Mouse (Mus musculus): ENCODE results near the gene Nrp1. TPM values are rescaled to one million over a fixed set of nuclear protein-coding genes. Genes with fewer than 3 reads are reported as not detected.

The Nrp1 gene
- polyA plus RNA-seq, 1 experiment, result 156 TPM

DNA sequence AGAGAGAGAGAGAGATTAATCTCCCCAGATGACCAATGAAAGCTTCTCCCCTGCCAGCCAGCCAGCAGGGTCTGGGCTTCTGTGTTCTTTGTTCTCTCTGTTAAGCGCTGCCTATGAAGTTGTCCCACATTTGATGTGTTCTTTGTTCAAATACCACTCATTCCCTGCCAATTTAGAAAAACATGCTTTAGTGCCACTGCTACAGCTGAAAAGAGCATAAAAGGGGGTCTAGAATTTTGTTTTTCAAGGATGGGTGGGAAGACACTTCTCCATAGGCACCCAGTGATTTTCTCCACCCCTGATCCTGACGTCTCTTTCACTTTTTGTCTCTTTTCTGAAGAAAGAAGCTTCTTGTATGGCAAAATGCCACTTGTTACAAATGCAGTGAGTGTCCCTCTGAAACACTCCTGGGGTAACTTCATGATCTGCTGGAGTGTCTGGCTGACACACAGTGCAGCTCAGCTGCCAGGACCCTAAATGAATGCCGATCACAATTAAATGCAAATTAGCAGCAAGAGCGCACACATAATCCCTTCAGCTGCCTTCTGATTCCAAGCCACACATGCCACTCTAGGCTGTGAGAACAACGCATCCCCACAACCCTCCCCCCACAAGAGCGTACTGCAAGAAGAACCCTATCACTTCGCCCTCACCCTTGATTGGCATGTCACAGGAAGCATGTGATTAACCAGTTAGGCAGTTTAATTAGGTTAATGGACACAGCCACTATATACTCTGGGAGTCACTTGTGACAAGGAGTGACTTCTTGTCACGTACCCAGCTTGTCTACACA lies 170.4 kb downstream of the Nrp1 start:
- WGBS, result 71% methylated on average over 8 of the region's 8 CpGs
- H3K4me3 ChIP-seq (replicated peaks; ENCODE audit: extremely low read depth, low read depth, low read length), result no peak overlapping the region
- TF ChIP-seq POLR2A (IDR thresholded peaks at IDR 0.05; ENCODE audit: borderline replicate concordance, extremely low read depth, low read depth, low read length) (no peak), CTCF (IDR thresholded peaks at IDR 0.05; ENCODE audit: insufficient read depth, low read length) (no peak)
- no peak for DNase-seq
- H3K4me1 ChIP-seq (ENCODE audit: control insufficient read depth, insufficient read depth, low read length), result no peaks in the 10 kb centered on the region

- Histone ChIP-seq H3K4me1 (ENCODE audit: control insufficient read depth, insufficient read depth, low read length) (no peaks in the 10 kb centered on the region), H3K4me3 (replicated peaks; ENCODE audit: extremely low read depth, low read depth, low read length) (no peak overlapping the region)
- DNase-seq, result no peak
- TF ChIP-seq CTCF (IDR thresholded peaks at IDR 0.05; ENCODE audit: insufficient read depth, low read length) (no peak), POLR2A (IDR thresholded peaks at IDR 0.05; ENCODE audit: borderline replicate concordance, extremely low read depth, low read depth, low read length) (no peak)
- 59% methylated on average over 3 of the region's 3 CpGs for WGBS
Observed at GRCm38 (mm10) chr8:128534442-128534871, 176.1 kb downstream of the Nrp1 start.

- Histone ChIP-seq H3K4me3 (replicated peaks; ENCODE audit: extremely low read depth, low read depth, low read length) (no peak overlapping the region), H3K4me1 (ENCODE audit: control insufficient read depth, insufficient read depth, low read length) (no peaks in the 10 kb centered on the region)
- TF ChIP-seq CTCF (IDR thresholded peaks at IDR 0.05; ENCODE audit: insufficient read depth, low read length) (no peak), POLR2A (IDR thresholded peaks at IDR 0.05; ENCODE audit: borderline replicate concordance, extremely low read depth, low read depth, low read length) (no peak)
- DNase-seq, result no peak
Observed at GRCm38 (mm10) chr8:128535685-128536084, 177.3 kb downstream of the Nrp1 start.

GRCm38 (mm10) chr8:128538378-128538777 lies 180.0 kb downstream of the Nrp1 start:
- no peaks in the 10 kb centered on the region for H3K4me1 ChIP-seq (ENCODE audit: control insufficient read depth, insufficient read depth, low read length)
- no peak overlapping the region for H3K4me3 ChIP-seq (replicated peaks; ENCODE audit: extremely low read depth, low read depth, low read length)
- 73% methylated on average over 1 of the region's 1 CpGs for WGBS
- TF ChIP-seq POLR2A (IDR thresholded peaks at IDR 0.05; ENCODE audit: borderline replicate concordance, extremely low read depth, low read depth, low read length), result no peak
- no peak for TF ChIP-seq CTCF (IDR thresholded peaks at IDR 0.05; ENCODE audit: insufficient read depth, low read length)
- DNase-seq, result no peak

- WGBS, result 32% methylated on average over 1 of the region's 1 CpGs
- no peak for DNase-seq
Observed at GRCm38 (mm10) chr8:128541355-128542090, 183.1 kb downstream of the Nrp1 start.

GRCm38 (mm10) chr8:128544128-128544846 lies 185.9 kb downstream of the Nrp1 start:
- 70% methylated on average over 2 of the region's 2 CpGs for WGBS
- no peak for DNase-seq
- TF ChIP-seq POLR2A (IDR thresholded peaks at IDR 0.05; ENCODE audit: borderline replicate concordance, extremely low read depth, low read depth, low read length) (no peak), CTCF (IDR thresholded peaks at IDR 0.05; ENCODE audit: insufficient read depth, low read length) (no peak)
- Histone ChIP-seq H3K4me3 (replicated peaks; ENCODE audit: extremely low read depth, low read depth, low read length) (no peak overlapping the region), H3K4me1 (ENCODE audit: control insufficient read depth, insufficient read depth, low read length) (peaks cover 2% of the 10 kb centered on the region; the same call in 1 of the 2 replicates)

More at GRCm38 (mm10) chr8:128541355-128542090, 183.1 kb downstream of the Nrp1 start:
- H3K4me1 ChIP-seq (ENCODE audit: control insufficient read depth, insufficient read depth, low read length), result peaks cover under 1% of the 10 kb centered on the region; the same call in 1 of the 2 replicates
- no peak overlapping the region for H3K4me3 ChIP-seq (replicated peaks; ENCODE audit: extremely low read depth, low read depth, low read length)
- TF ChIP-seq CTCF (IDR thresholded peaks at IDR 0.05; ENCODE audit: insufficient read depth, low read length), result no peak
- TF ChIP-seq POLR2A (IDR thresholded peaks at IDR 0.05; ENCODE audit: borderline replicate concordance, extremely low read depth, low read depth, low read length), result no peak

- 83% methylated on average over 1 of the region's 1 CpGs for WGBS
- TF ChIP-seq CTCF (IDR thresholded peaks at IDR 0.05; ENCODE audit: insufficient read depth, low read length) (no peak), POLR2A (IDR thresholded peaks at IDR 0.05; ENCODE audit: borderline replicate concordance, extremely low read depth, low read depth, low read length) (no peak)
- Histone ChIP-seq H3K4me1 (ENCODE audit: control insufficient read depth, insufficient read depth, low read length) (peaks cover 2% of the 10 kb centered on the region; the same call in 1 of the 2 replicates), H3K4me3 (replicated peaks; ENCODE audit: extremely low read depth, low read depth, low read length) (no peak overlapping the region)
- no peak for DNase-seq
Observed at GRCm38 (mm10) chr8:128546287-128546686, 187.9 kb downstream of the Nrp1 start.

DNA sequence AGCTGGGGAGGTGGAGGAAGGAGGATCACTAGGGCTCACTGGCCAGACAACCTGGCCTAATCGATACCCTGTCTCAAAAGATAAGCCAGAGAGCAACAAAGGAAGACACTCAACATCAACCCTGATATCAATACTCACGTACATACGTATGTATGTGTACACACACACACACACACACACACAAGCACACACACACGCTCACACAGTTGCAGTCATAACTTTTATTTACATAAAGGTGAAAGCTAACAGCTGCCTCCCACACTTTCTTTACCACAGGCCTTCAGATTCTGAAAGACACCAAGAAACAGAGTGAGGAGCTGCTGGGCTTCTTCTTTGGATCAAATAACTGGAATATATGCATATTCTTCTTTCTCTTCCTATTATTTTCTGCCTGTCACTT lies 189.0 kb downstream of the Nrp1 start:
- TF ChIP-seq CTCF (IDR thresholded peaks at IDR 0.05; ENCODE audit: insufficient read depth, low read length) (no peak), POLR2A (IDR thresholded peaks at IDR 0.05; ENCODE audit: borderline replicate concordance, extremely low read depth, low read depth, low read length) (no peak)
- Histone ChIP-seq H3K4me1 (ENCODE audit: control insufficient read depth, insufficient read depth, low read length) (peaks cover 2% of the 10 kb centered on the region; the same call in 1 of the 2 replicates), H3K4me3 (replicated peaks; ENCODE audit: extremely low read depth, low read depth, low read length) (no peak overlapping the region)
- DNase-seq, result no peak
- 85% methylated on average over 4 of the region's 4 CpGs for WGBS

- H3K4me3 ChIP-seq (replicated peaks; ENCODE audit: extremely low read depth, low read depth, low read length), result no peak overlapping the region
- WGBS, result 91% methylated on average over 5 of the region's 5 CpGs
- peaks cover 2% of the 10 kb centered on the region; the same call in 1 of the 2 replicates for H3K4me1 ChIP-seq (ENCODE audit: control insufficient read depth, insufficient read depth, low read length)
- no peak for TF ChIP-seq CTCF (IDR thresholded peaks at IDR 0.05; ENCODE audit: insufficient read depth, low read length)
- no peak for TF ChIP-seq POLR2A (IDR thresholded peaks at IDR 0.05; ENCODE audit: borderline replicate concordance, extremely low read depth, low read depth, low read length)
- no peak for DNase-seq
Observed at GRCm38 (mm10) chr8:128549738-128550137, 191.3 kb downstream of the Nrp1 start.
